ENCODE assay signal across 8 mouse cellular contexts in the genomic region with DNA sequence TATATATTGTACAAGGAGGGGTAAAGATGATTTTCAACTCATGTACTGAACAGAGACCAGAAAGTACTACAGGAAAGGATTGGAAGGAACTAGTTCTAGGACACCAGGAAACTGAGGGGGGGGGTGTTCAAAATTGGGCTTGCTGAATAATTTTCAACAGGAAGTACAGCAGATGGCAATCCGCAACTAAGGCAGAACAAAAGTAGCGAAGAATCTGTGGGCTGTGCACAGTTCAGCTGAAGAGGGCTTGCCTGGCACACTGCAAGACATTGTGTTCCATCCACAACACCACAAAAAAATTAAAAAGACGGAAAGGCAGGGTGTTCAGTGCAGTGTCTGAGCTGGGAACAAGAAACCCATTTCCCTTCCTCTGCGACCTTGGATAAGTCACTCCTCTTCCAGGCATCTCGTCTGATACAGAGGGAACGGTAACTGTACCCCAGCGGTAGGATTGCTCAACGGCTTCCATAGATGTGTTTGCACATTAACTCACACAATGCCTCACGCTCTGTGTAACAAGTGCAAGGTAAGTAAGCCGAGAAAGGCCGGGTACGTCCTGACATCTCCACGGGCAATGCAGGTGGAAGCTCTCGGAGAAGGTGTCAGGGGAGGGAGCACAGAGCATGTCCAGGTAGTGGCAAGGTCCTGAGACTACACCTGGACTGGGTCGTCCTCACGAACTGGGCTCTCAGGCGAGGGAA. TPM values are rescaled to one million over a fixed set of nuclear protein-coding genes. Genes with fewer than 3 reads are reported as not detected.
DNase-seq lines count a peak whose midpoint lies in the region; ATAC-seq and TF ChIP-seq lines count a peak whose summit lies in the region.

No protein-coding gene starts in this region.

- H3K9ac ChIP-seq in ES-Bruce4 (ENCODE audit: low read depth, poor library complexity, severe bottlenecking): peak overlapping the region; percentile 81
- H3K9ac ChIP-seq in embryonic facial prominence, embryonic 14.5 days (ENCODE audit: low read depth, low read length): peak overlapping the region; percentile 90
- H3K9ac ChIP-seq in stomach, embryonic 16.5 days (ENCODE audit: low read length): peak overlapping the region; percentile 93

- ATAC-seq in embryonic facial prominence, embryonic 14.5 days (ENCODE audit: low read depth): peak; percentile 30
- ATAC-seq in stomach, embryonic 16.5 days (ENCODE audit: insufficient read depth, low FRiP score): peak; percentile 16; the same call in 1 of the 2 replicates

- DNase-seq in cerebellum, adult 8-10 months: peak; percentile 19
- no peak for DNase-seq in cerebellum, adult 11-12 months
- peak; percentile 23 for DNase-seq in embryonic facial prominence, embryonic 14.5 days (ENCODE audit: low spot score)
- peak; percentile 4 for DNase-seq in heart, postnatal 4 days
- DNase-seq in layer of hippocampus, adult 9-11 months: peak; percentile 64
- peak; percentile 8 for DNase-seq in lung, postnatal 14 days

- H3K4me2 ChIP-seq in embryonic facial prominence, embryonic 14.5 days (ENCODE audit: low read depth, low read length): peak overlapping the region; percentile 77
- H3K4me2 ChIP-seq in stomach, embryonic 16.5 days (ENCODE audit: low read depth, low read length): peak overlapping the region; percentile 92

- WGBS in embryonic facial prominence, embryonic 14.5 days: 3% methylated on average over 17 of the region's 17 CpGs
- 3% methylated on average over 17 of the region's 17 CpGs for WGBS in stomach, embryonic 16.5 days

- no peaks in the 10 kb centered on the region for H3K9me3 ChIP-seq in ES-Bruce4 (replicated peaks; ENCODE audit: control insufficient read depth, insufficient read depth, low read length, poor library complexity, severe bottlenecking)
- H3K9me3 ChIP-seq in embryonic facial prominence, embryonic 14.5 days (ENCODE audit: control insufficient read depth, low read length): no peaks in the 10 kb centered on the region
- no peaks in the 10 kb centered on the region for H3K9me3 ChIP-seq in stomach, embryonic 16.5 days (replicated peaks; ENCODE audit: control insufficient read depth, low read length)

- no peak for TF ChIP-seq EP300 in ES-Bruce4 (IDR thresholded peaks at IDR 0.05; ENCODE audit: insufficient read depth, low read depth, low read length)

- H3K36me3 ChIP-seq in ES-Bruce4 (ENCODE audit: control insufficient read depth, insufficient read depth, low read length, poor library complexity, severe bottlenecking): no peaks in the 10 kb centered on the region
- H3K36me3 ChIP-seq in embryonic facial prominence, embryonic 14.5 days (ENCODE audit: control insufficient read depth, insufficient read depth, low read length): no peaks in the 10 kb centered on the region
- H3K36me3 ChIP-seq in stomach, embryonic 16.5 days (ENCODE audit: control insufficient read depth, insufficient read depth, low read length): no peaks in the 10 kb centered on the region

- no peak overlapping the region for H3K27ac ChIP-seq in ES-Bruce4 (ENCODE audit: insufficient read depth, low read length)
- peak overlapping the region; percentile 90 for H3K27ac ChIP-seq in embryonic facial prominence, embryonic 14.5 days (replicated peaks; ENCODE audit: low read depth, low read length)
- H3K27ac ChIP-seq in stomach, embryonic 16.5 days (ENCODE audit: low read length): peak overlapping the region; percentile 91

- no peak for TF ChIP-seq CTCF in ES-Bruce4 (IDR thresholded peaks at IDR 0.05; ENCODE audit: low read depth, low read length)

- TF ChIP-seq POLR2A in ES-Bruce4 (IDR thresholded peaks at IDR 0.05; ENCODE audit: insufficient read depth, low read length): no peak

- H3K4me1 ChIP-seq in ES-Bruce4 (ENCODE audit: control insufficient read depth, insufficient read depth, low read length): no peaks in the 10 kb centered on the region
- peaks cover 10% of the 10 kb centered on the region for H3K4me1 ChIP-seq in embryonic facial prominence, embryonic 14.5 days (ENCODE audit: control insufficient read depth, insufficient read depth, low read length)
- peaks cover 9% of the 10 kb centered on the region; the same call in 1 of the 2 replicates for H3K4me1 ChIP-seq in stomach, embryonic 16.5 days (ENCODE audit: control insufficient read depth, insufficient read depth, low read length)

- H3K4me3 ChIP-seq in ES-Bruce4 (ENCODE audit: low read depth, low read length): peak overlapping the region; percentile 86
- H3K4me3 ChIP-seq in embryonic facial prominence, embryonic 14.5 days (ENCODE audit: low read depth, low read length): peak overlapping the region; percentile 93
- peak overlapping the region; percentile 93 for H3K4me3 ChIP-seq in stomach, embryonic 16.5 days (replicated peaks; ENCODE audit: low read length)

- H3K27me3 ChIP-seq in ES-Bruce4 (ENCODE audit: control insufficient read depth, insufficient read depth, low read length, poor library complexity, severe bottlenecking): no peaks in the 10 kb centered on the region
- no peaks in the 10 kb centered on the region for H3K27me3 ChIP-seq in embryonic facial prominence, embryonic 14.5 days (replicated peaks; ENCODE audit: control insufficient read depth, insufficient read depth, low read length)
- no peaks in the 10 kb centered on the region for H3K27me3 ChIP-seq in stomach, embryonic 16.5 days (ENCODE audit: control insufficient read depth, insufficient read depth, low read length)

RNA-seq across cellular contexts. Expression of gene Exoc6b, which starts 0.8 kb away (rescaled TPM):
- 41.9 and 44.6 TPM in 2 replicates for polyA plus RNA-seq in ES-Bruce4 (2011; ENCODE audit: insufficient read depth, insufficient read length, low read depth, missing spikeins)
- 29.9 and 33.0 TPM in 2 replicates for polyA plus RNA-seq in embryonic facial prominence, embryonic 14.5 days (2014; fragmentation: Nextera tagmentation; extraction: Ambion mirVana)
- total RNA-seq in heart, postnatal 4 days (2021): 10 to 100 TPM; 22.4 to 29.3 TPM
- polyA plus RNA-seq in stomach, embryonic 16.5 days (2015; fragmentation: Nextera tagmentation; extraction: Ambion mirVana): 30.5 and 31.2 TPM in 2 replicates
